Mouse (Mus musculus): ENCODE results near the gene Traf3. TPM values are rescaled to one million over a fixed set of nuclear protein-coding genes. Genes with fewer than 3 reads are reported as not detected.

Traf3 gene
- polyA plus RNA-seq, 1 experiment: 20.2 TPM

- no peaks in the 10 kb centered on the region for H3K4me1 ChIP-seq (ENCODE audit: control insufficient read depth, insufficient read depth, low read length)
- H3K4me3 ChIP-seq (replicated peaks; ENCODE audit: extremely low read depth, low read depth, low read length): no peak overlapping the region
- TF ChIP-seq CTCF (IDR thresholded peaks at IDR 0.05; ENCODE audit: insufficient read depth, low read length) (no peak), POLR2A (IDR thresholded peaks at IDR 0.05; ENCODE audit: borderline replicate concordance, extremely low read depth, low read depth, low read length) (no peak)
- WGBS: 93% methylated on average over 16 of the region's 16 CpGs
- DNase-seq: no peak
These were observed 97.5 kb downstream of the Traf3 start for GRCm38 (mm10) chr12:111263650-111264049.

GRCm38 (mm10) chr12:111265212-111265611 lies 99.0 kb downstream of the Traf3 start:
- no peak for DNase-seq
- TF ChIP-seq POLR2A (IDR thresholded peaks at IDR 0.05; ENCODE audit: borderline replicate concordance, extremely low read depth, low read depth, low read length) (no peak), CTCF (IDR thresholded peaks at IDR 0.05; ENCODE audit: insufficient read depth, low read length) (no peak)
- Histone ChIP-seq H3K4me3 (replicated peaks; ENCODE audit: extremely low read depth, low read depth, low read length) (no peak overlapping the region), H3K4me1 (ENCODE audit: control insufficient read depth, insufficient read depth, low read length) (no peaks in the 10 kb centered on the region)
- WGBS: 85% methylated on average over 5 of the region's 5 CpGs

GRCm38 (mm10) chr12:111266592-111266991 lies 100.4 kb downstream of the Traf3 start:
- no peak for DNase-seq
- WGBS: 88% methylated on average over 12 of the region's 12 CpGs
- Histone ChIP-seq H3K4me3 (replicated peaks; ENCODE audit: extremely low read depth, low read depth, low read length) (no peak overlapping the region), H3K4me1 (ENCODE audit: control insufficient read depth, insufficient read depth, low read length) (no peaks in the 10 kb centered on the region)
- TF ChIP-seq POLR2A (IDR thresholded peaks at IDR 0.05; ENCODE audit: borderline replicate concordance, extremely low read depth, low read depth, low read length) (no peak), CTCF (IDR thresholded peaks at IDR 0.05; ENCODE audit: insufficient read depth, low read length) (no peak)

GRCm38 (mm10) chr12:111267673-111268325 lies 101.6 kb downstream of the Traf3 start:
- Histone ChIP-seq H3K4me3 (replicated peaks; ENCODE audit: extremely low read depth, low read depth, low read length) (no peak overlapping the region), H3K4me1 (ENCODE audit: control insufficient read depth, insufficient read depth, low read length) (no peaks in the 10 kb centered on the region)
- WGBS: 70% methylated on average over 4 of the region's 4 CpGs
- TF ChIP-seq CTCF (IDR thresholded peaks at IDR 0.05; ENCODE audit: insufficient read depth, low read length) (no peak), POLR2A (IDR thresholded peaks at IDR 0.05; ENCODE audit: borderline replicate concordance, extremely low read depth, low read depth, low read length) (no peak)
- DNase-seq: no peak

- 30% methylated on average over 25 of the region's 25 CpGs for WGBS
- H3K4me3 ChIP-seq (replicated peaks; ENCODE audit: extremely low read depth, low read depth, low read length): no peak within 1 kb of the TSS
- TF ChIP-seq POLR2A (IDR thresholded peaks at IDR 0.05; ENCODE audit: borderline replicate concordance, extremely low read depth, low read depth, low read length) (no peak), CTCF (IDR thresholded peaks at IDR 0.05; ENCODE audit: insufficient read depth, low read length) (no peak)
- DNase-seq: no peak
- H3K4me1 ChIP-seq (ENCODE audit: control insufficient read depth, insufficient read depth, low read length): peaks cover 10% of the 10 kb centered on the region
These were observed 104.6 kb downstream of the Traf3 start, which contains the start of gene Amn for GRCm38 (mm10) chr12:111270629-111271277. TSS of gene Amn (plus strand) at chr12:111271095.

GRCm38 (mm10) chr12:111271406-111271805 lies 105.2 kb downstream of the Traf3 start:
- peaks cover 10% of the 10 kb centered on the region for H3K4me1 ChIP-seq (ENCODE audit: control insufficient read depth, insufficient read depth, low read length)
- H3K4me3 ChIP-seq (replicated peaks; ENCODE audit: extremely low read depth, low read depth, low read length): no peak overlapping the region
- TF ChIP-seq POLR2A (IDR thresholded peaks at IDR 0.05; ENCODE audit: borderline replicate concordance, extremely low read depth, low read depth, low read length) (no peak), CTCF (IDR thresholded peaks at IDR 0.05; ENCODE audit: insufficient read depth, low read length) (no peak)
- WGBS: 6% methylated on average over 26 of the region's 28 CpGs
- no peak for DNase-seq

GRCm38 (mm10) chr12:111271966-111272365 lies 105.8 kb downstream of the Traf3 start:
- 17% methylated on average over 8 of the region's 8 CpGs for WGBS
- H3K4me3 ChIP-seq (replicated peaks; ENCODE audit: extremely low read depth, low read depth, low read length): no peak overlapping the region
- no peak for DNase-seq
- H3K4me1 ChIP-seq (ENCODE audit: control insufficient read depth, insufficient read depth, low read length): peaks cover 10% of the 10 kb centered on the region
- TF ChIP-seq CTCF (IDR thresholded peaks at IDR 0.05; ENCODE audit: insufficient read depth, low read length): no peak
- TF ChIP-seq POLR2A (IDR thresholded peaks at IDR 0.05; ENCODE audit: borderline replicate concordance, extremely low read depth, low read depth, low read length): no peak

- WGBS: 22% methylated on average over 12 of the region's 12 CpGs
- H3K4me1 ChIP-seq (ENCODE audit: control insufficient read depth, insufficient read depth, low read length): peaks cover 10% of the 10 kb centered on the region
- DNase-seq: peak; percentile 73
- TF ChIP-seq CTCF (IDR thresholded peaks at IDR 0.05; ENCODE audit: insufficient read depth, low read length) (peak; percentile 84), POLR2A (IDR thresholded peaks at IDR 0.05; ENCODE audit: borderline replicate concordance, extremely low read depth, low read depth, low read length) (no peak)
- H3K4me3 ChIP-seq (replicated peaks; ENCODE audit: extremely low read depth, low read depth, low read length): no peak overlapping the region
These were observed 106.2 kb downstream of the Traf3 start for GRCm38 (mm10) chr12:111272420-111272819.

- no peak for TF ChIP-seq POLR2A (IDR thresholded peaks at IDR 0.05; ENCODE audit: borderline replicate concordance, extremely low read depth, low read depth, low read length)
- TF ChIP-seq CTCF (IDR thresholded peaks at IDR 0.05; ENCODE audit: insufficient read depth, low read length): no peak
- 4% methylated on average over 28 of the region's 28 CpGs for WGBS
- no peak for DNase-seq
- Histone ChIP-seq H3K4me1 (ENCODE audit: control insufficient read depth, insufficient read depth, low read length) (peaks cover 10% of the 10 kb centered on the region), H3K4me3 (replicated peaks; ENCODE audit: extremely low read depth, low read depth, low read length) (no peak overlapping the region)
These were observed 107.8 kb downstream of the Traf3 start for GRCm38 (mm10) chr12:111274006-111274405.

All from lung, adult 2 months (tissue).